Mouse (Mus musculus) cerebral cortex, adult 2 months (tissue): Measurements from ENCODE around the gene N4bp2.

Source experiments
- WGBS: fragments of 180-500 bp; shearing (Covaris S2); methylation state at CpG from one replicate; pipeline ENCODE4 v1.1.7; 2018; 5-methylcytosine and 5-hydroxymethylcytosine counted together

Gene N4bp2

DNA sequence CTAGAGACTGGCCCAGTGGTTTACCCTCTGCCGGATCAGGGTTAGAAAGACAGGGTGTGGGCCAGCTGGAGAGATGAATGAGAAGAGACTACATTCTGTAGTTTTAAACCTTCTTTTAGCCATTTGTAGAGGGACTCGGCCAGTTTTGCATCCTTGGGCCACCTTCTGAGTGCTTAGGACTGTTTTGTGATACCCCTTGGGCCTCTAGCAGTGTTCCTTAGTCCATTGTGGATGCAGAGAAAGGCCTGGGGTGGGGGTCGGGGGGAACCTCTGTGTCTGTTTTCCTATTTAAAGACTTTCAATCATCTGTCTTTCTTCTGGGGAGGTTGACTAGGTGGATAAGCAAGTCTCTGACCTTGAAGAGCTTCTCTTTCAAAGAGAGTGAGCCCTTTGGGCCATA is 101.6 kb downstream of the N4bp2 start:
- WGBS: 87% methylated on average over 3 of the region's 3 CpGs

DNA sequence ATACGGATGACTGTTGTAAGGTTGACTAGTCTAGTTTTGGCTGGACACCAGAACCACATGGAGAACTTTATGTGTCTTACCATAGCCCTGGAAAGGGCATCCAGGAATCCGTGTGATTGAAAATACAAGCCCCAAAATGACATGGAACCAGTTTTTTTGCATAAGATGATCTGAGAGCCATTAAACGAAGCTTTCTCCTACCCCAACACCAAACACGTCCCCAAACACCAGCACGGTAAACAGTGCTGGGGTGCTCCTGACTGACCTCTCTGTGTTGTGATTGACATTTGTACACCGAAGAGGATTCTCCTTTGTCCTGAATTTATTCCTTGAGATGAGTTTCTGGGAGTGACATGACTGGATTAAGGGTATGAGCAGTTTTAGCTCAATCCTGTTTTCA is 103.3 kb downstream of the N4bp2 start:
- 88% methylated on average over 6 of the region's 6 CpGs for WGBS

DNA sequence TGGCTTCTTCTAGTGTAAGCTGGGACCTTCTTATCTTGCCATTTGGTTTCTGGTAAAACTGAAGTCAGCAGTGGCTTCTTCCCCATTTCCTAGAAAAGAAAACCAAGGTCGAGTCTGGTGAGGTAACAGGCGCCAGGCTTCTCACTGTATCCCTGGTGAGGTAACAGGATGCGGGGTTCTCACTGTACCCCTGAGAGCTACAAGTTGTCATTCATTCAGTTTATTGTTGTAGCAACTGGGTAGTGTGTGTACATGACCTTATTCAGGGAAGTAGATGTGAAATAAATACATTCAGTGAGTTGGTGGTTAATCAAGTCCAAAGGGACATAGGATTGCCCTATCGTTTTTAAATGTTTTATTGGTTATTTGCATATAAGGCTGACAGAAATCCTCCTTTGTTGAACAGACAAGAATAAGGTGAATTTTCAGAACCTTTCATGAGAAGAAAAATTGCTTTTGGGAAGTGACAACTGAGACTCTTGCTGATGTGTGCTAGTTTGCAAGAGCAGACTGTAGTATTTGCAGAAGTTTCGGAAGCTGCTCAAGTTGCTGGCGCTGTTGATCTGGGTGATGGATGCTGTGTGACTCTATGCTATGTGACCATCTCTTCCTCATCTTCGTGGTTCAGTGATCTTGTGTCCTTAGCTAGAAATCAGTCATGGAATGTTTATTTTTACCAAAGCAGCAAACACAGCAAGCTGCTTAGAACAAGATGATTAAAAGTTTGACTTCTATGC is 104.2 kb downstream of the N4bp2 start:
- 86% methylated on average over 7 of the region's 7 CpGs for WGBS

DNA sequence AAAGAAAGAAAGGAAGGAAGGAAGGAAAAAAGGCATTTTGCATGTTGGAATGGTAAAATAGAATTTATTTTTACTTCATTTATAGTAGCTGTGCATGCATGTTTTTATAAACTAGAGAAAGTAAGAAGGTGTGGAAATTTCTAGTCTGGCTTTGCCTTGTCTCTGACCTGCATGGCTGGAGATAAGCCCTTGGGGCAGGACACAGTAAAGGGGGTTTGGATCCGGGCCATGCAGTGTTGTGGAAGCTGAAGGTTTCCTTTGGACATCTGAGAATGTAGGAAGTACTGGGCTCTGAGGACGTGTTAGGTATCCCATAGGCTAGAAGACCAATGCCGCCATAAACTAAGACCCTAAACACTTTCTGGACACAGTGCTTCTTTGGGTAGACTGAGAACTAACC is 105.1 kb downstream of the N4bp2 start:
- WGBS: 77% methylated on average over 3 of the region's 3 CpGs

DNA sequence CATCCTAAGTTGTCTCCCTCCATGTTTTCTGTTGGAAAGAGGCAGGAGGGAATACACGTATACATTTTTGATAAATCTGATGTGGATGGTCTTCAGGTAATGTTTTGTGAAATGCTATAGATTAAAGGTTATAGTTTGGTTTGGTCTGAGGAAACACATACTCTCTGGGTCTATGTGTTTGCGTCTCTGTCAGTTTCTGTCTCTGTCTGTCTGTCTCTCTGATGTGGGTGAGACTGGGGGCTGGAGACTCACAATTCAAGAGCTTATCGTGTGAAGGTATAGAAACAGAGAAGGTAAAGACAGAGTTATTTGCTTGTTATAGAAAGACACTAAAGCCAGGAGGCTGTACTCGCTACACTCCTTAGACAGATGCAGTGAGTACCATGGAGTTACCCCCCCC is 106.3 kb downstream of the N4bp2 start:
- 95% methylated on average over 4 of the region's 4 CpGs for WGBS

DNA sequence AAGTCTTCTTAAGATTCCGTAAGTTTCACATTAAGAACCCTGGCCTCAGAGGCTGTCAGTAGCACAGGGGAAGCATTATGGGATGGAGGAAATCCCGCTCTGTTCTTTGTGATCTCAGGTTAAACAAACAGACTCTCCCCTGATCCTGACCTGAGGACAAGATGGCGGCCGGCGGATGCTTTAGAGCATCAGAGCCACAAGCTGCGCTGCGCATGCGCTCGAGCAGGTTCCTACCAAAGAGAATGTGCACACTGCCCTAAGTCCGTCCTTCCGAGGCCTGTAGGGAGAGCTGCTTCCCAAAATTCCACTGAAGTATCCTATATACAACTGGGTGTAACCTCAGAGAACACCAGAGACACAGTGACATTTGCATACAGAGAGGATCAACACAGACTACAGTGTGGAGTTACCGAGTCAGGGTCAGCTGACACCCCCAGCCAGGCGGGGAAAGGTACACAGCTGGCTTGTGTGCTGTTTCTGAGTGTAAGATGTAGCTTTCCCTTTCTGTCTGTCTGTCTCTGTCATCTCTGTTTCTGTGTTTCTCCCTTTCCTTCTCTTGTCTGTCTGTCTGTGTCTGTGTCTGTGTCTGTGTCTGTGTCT is 108.1 kb downstream of the N4bp2 start:
- 93% methylated on average over 13 of the region's 13 CpGs for WGBS

DNA sequence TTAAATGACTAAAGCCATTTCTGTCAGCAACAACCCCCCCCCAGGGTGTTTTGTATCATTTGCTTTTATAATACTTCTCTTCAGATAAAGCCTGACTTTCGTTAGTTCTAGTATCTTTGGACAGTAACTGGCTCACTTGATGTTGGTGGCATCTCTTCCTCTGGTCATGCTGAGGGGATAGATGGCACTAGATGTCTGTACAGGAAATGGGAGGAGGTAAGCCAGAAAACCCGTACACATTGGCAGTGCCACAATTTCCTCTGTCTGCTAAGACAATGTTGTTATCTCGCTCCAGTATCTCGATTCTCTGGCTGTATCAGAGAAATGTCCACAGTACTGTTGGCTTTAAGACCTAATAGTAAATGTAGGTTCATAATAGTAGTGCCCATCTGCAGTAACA is 109.9 kb downstream of the N4bp2 start:
- WGBS: 77% methylated on average over 4 of the region's 4 CpGs

DNA sequence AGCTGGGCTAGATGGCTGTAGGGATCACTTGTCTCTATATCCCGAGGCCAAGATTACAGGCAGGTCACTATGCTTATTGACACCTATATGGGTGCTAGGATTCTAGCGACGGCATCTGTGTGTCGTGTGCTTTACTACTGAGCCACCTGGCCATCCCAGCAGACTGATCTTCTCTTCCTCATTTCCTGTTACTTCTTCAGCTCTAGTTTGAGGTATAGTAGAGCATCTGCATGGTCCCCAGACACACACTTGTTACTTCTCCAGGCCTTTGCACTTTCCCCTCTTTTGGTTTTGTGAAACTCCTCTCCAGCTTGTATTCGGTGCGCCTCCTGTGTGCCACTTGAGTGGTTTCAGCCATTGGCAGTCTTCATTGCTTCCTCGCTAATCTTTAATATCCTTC is 111.9 kb downstream of the N4bp2 start:
- 96% methylated on average over 7 of the region's 7 CpGs for WGBS

DNA sequence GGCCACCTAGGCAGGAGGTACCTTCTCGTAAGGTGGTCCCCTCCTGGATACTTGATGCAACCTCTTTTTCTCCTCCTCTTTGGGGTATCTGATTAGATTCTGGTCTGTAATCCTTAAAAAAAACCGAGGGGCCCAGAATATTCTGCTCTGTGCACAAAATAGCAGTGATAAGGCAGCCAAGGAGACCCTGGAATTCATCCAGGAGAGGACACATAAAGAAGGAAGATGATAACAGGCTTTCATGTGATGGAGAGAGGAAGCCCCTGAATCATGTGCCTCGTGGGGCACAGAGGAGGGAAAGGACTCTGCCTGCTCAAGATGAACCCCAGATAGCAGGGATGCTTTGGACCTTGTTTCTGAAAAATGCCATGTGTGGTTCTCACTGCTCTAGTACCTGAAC is 115.0 kb downstream of the N4bp2 start:
- 65% methylated on average over 3 of the region's 3 CpGs for WGBS
